Mouse (Mus musculus): ENCODE results near the gene Slc35f1. TPM values are rescaled to one million over a fixed set of nuclear protein-coding genes. Genes with fewer than 3 reads are reported as not detected.

Gene Slc35f1
- polyA plus RNA-seq, 1 experiment, result 0.02 TPM

DNA sequence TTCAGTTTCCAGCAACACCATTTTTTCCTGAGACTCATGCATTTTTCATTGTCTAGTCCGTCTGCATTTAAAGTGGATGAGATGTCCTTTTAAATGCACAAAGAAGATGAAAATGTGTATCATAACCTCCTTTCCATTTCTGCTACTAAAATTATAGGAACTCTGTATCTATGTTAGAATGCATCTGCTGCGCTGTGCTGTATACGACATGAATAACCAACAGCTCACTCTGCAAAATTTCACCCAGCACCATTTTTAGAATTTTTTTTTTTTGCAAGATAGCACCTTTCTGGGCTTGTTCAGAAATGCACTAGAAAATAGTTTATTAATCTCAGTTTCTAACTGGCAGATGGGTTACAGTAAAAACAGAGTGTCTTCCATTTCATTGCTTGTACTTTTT lies 236.0 kb downstream of the Slc35f1 start:
- H3K27ac ChIP-seq (ENCODE audit: control insufficient read depth, insufficient read depth, low read depth, low read length), result no peak overlapping the region
- H3K36me3 ChIP-seq (ENCODE audit: control insufficient read depth, insufficient read depth, low read length), result no peaks in the 10 kb centered on the region
- H3K4me3 ChIP-seq (ENCODE audit: control insufficient read depth, low read depth, low read length), result no peak overlapping the region
- no peaks in the 10 kb centered on the region for H3K4me1 ChIP-seq (ENCODE audit: control insufficient read depth, insufficient read depth, low read length)
- TF ChIP-seq CTCF (IDR thresholded peaks at IDR 0.05; ENCODE audit: control insufficient read depth, insufficient read depth, insufficient replicate concordance, low read depth, low read length) (no peak), POLR2A (IDR thresholded peaks at IDR 0.05; ENCODE audit: control insufficient read depth, low read depth, low read length) (no peak)
- H3K27me3 ChIP-seq (ENCODE audit: control insufficient read depth, insufficient read depth, low read length), result no peaks in the 10 kb centered on the region

DNA sequence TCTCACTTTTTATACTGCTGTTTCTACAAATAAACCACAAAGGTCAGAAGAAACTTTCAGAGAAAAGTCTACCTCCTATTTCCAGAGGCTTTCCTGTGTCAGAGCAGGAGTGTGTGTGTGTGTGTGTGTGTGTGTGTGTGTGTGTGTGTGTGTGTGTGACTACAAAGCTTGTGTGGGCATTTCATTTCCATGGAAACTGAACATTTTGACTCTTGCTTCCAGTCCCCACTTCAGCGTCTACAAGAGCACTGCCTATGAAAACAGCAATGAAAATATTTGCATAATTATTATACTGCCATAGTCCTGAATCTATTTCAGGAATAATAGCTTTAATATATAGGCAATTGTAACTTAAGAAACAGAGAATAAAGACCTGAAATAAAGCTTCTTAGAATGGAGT lies 241.8 kb downstream of the Slc35f1 start:
- no peak overlapping the region for H3K27ac ChIP-seq (ENCODE audit: control insufficient read depth, insufficient read depth, low read depth, low read length)
- H3K36me3 ChIP-seq (ENCODE audit: control insufficient read depth, insufficient read depth, low read length), result no peaks in the 10 kb centered on the region
- no peak overlapping the region for H3K4me3 ChIP-seq (ENCODE audit: control insufficient read depth, low read depth, low read length)
- H3K4me1 ChIP-seq (ENCODE audit: control insufficient read depth, insufficient read depth, low read length), result no peaks in the 10 kb centered on the region
- H3K27me3 ChIP-seq (ENCODE audit: control insufficient read depth, insufficient read depth, low read length), result no peaks in the 10 kb centered on the region
- TF ChIP-seq CTCF (IDR thresholded peaks at IDR 0.05; ENCODE audit: control insufficient read depth, insufficient read depth, insufficient replicate concordance, low read depth, low read length), result no peak
- no peak for TF ChIP-seq POLR2A (IDR thresholded peaks at IDR 0.05; ENCODE audit: control insufficient read depth, low read depth, low read length)

DNA sequence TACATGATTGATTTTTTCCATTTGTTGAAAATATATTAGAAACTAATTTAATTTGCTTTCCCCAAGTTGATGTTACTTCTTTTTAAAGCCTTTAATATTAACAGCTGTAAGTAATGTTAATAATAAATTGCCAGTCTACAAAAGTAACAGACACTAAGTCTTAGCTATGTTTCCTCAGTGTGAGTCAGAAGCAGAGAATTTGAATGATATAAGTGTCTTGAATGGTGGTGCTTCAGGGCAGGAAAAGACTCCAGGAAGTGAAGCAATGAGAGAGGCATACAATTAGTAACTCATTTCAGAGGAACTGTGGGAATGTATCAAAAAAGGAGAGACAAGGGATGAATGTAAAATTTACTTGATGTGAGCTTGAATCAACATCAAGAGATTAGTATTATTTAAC lies 244.3 kb downstream of the Slc35f1 start:
- TF ChIP-seq CTCF (IDR thresholded peaks at IDR 0.05; ENCODE audit: control insufficient read depth, insufficient read depth, insufficient replicate concordance, low read depth, low read length) (no peak), POLR2A (IDR thresholded peaks at IDR 0.05; ENCODE audit: control insufficient read depth, low read depth, low read length) (no peak)
- no peak overlapping the region for H3K27ac ChIP-seq (ENCODE audit: control insufficient read depth, insufficient read depth, low read depth, low read length)

DNA sequence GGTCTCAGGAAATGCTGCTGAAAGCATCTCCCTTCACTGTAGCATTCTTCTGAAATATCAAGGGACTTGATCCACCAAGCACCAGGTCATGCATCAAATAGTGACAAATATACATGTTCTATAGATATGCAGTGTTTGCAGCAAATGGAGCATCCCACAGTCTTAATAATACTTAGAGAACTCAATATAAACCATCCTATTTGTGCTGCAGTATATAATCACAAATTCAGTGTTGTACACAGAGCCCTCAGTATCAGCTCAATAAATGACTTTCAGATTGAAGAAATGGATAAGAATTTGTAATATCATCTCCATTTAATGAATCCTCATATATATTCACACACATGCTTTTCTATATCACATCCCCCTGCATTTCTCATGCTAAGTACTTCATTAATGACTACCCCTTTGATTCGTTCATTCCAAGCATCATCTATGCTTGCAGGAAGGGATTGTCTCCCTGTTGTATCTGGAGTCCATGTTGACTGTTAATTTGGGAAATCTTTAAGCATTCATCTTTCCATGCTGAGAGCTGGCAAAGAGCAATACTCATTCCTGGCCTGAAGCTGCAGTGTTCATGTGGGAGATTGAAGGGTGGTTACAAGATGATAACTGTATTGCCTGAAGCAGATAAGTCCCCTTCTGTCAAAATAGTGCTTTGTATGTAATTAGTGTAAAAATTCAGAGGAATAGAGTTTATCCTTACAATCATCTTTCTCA lies 249.9 kb downstream of the Slc35f1 start:
- no peaks in the 10 kb centered on the region for H3K4me1 ChIP-seq (ENCODE audit: control insufficient read depth, insufficient read depth, low read length)
- H3K36me3 ChIP-seq (ENCODE audit: control insufficient read depth, insufficient read depth, low read length), result no peaks in the 10 kb centered on the region
- no peak overlapping the region for H3K27ac ChIP-seq (ENCODE audit: control insufficient read depth, insufficient read depth, low read depth, low read length)
- H3K4me3 ChIP-seq (ENCODE audit: control insufficient read depth, low read depth, low read length), result no peak overlapping the region
- TF ChIP-seq CTCF (IDR thresholded peaks at IDR 0.05; ENCODE audit: control insufficient read depth, insufficient read depth, insufficient replicate concordance, low read depth, low read length) (no peak), POLR2A (IDR thresholded peaks at IDR 0.05; ENCODE audit: control insufficient read depth, low read depth, low read length) (no peak)
- no peaks in the 10 kb centered on the region for H3K27me3 ChIP-seq (ENCODE audit: control insufficient read depth, insufficient read depth, low read length)

More for the DNA sequence above, 244.3 kb downstream of the Slc35f1 start:
- Histone ChIP-seq H3K4me3 (ENCODE audit: control insufficient read depth, low read depth, low read length) (no peak overlapping the region), H3K27me3 (ENCODE audit: control insufficient read depth, insufficient read depth, low read length) (no peaks in the 10 kb centered on the region), H3K4me1 (ENCODE audit: control insufficient read depth, insufficient read depth, low read length) (no peaks in the 10 kb centered on the region), H3K36me3 (ENCODE audit: control insufficient read depth, insufficient read depth, low read length) (no peaks in the 10 kb centered on the region)

DNA sequence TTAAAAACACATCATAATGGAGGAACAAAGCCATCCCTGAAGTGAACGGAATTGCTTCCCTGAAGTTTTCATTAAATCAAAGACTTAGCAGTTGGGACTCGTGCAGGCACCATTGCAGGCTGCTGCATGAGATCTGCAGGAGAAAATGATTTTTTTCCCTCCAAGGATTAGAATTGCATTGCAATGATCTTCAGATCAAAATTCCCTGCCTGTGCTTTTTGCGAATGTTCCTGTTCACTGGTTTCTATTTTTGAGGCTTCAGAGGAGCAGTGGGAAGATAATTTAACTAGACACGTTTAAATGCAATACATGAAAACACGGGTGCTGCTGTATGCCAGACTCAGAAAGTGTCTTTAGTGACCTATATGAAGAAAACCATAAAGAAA lies 250.5 kb downstream of the Slc35f1 start:
- Histone ChIP-seq H3K27me3 (ENCODE audit: control insufficient read depth, insufficient read depth, low read length) (no peaks in the 10 kb centered on the region), H3K4me3 (ENCODE audit: control insufficient read depth, low read depth, low read length) (no peak overlapping the region), H3K27ac (ENCODE audit: control insufficient read depth, insufficient read depth, low read depth, low read length) (no peak overlapping the region), H3K4me1 (ENCODE audit: control insufficient read depth, insufficient read depth, low read length) (no peaks in the 10 kb centered on the region), H3K36me3 (ENCODE audit: control insufficient read depth, insufficient read depth, low read length) (no peaks in the 10 kb centered on the region)
- TF ChIP-seq POLR2A (IDR thresholded peaks at IDR 0.05; ENCODE audit: control insufficient read depth, low read depth, low read length) (no peak), CTCF (IDR thresholded peaks at IDR 0.05; ENCODE audit: control insufficient read depth, insufficient read depth, insufficient replicate concordance, low read depth, low read length) (no peak)

DNA sequence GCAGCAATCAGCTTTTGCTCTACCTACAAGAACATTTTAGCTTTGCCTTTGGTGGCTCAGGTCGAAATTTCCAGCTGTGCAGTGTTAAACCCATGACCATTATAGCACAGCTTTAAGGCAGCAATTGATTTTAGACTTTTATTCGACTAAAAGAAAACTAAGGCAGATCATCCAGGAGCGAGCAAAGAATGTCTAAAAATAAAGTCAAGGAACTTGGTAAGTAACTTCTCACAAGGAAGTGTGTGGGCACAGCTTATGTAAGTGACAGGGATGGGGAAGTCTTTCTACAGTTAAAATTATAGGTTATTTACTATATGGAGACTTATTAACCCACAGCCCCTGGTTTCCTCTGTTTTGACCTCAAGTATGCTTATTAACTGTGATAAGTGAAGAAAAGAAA lies 262.2 kb downstream of the Slc35f1 start:
- H3K36me3 ChIP-seq (ENCODE audit: control insufficient read depth, insufficient read depth, low read length), result no peaks in the 10 kb centered on the region
- no peak overlapping the region for H3K4me3 ChIP-seq (ENCODE audit: control insufficient read depth, low read depth, low read length)
- no peak overlapping the region for H3K27ac ChIP-seq (ENCODE audit: control insufficient read depth, insufficient read depth, low read depth, low read length)
- no peaks in the 10 kb centered on the region for H3K4me1 ChIP-seq (ENCODE audit: control insufficient read depth, insufficient read depth, low read length)
- no peaks in the 10 kb centered on the region for H3K27me3 ChIP-seq (ENCODE audit: control insufficient read depth, insufficient read depth, low read length)
- TF ChIP-seq POLR2A (IDR thresholded peaks at IDR 0.05; ENCODE audit: control insufficient read depth, low read depth, low read length) (no peak), CTCF (IDR thresholded peaks at IDR 0.05; ENCODE audit: control insufficient read depth, insufficient read depth, insufficient replicate concordance, low read depth, low read length) (no peak)

DNA sequence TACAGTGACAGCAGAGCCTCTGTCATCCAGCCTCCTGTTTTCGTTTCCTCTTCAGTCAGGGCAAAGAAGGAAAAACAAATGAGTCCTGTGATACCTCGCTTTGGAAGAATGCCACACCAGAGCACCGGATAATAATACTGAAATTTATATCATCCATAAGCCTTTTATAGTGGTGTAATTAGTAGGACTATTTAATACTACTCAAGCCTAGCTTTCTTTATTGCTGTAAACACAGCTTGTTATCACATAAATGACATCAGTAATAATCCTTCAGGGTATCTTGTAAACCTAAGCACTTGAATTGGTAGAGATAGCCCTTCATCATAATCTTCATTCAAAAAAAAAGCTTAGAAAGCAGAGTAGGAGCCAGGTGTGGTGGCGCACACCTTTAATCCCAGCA lies 266.4 kb downstream of the Slc35f1 start:
- Histone ChIP-seq H3K27me3 (ENCODE audit: control insufficient read depth, insufficient read depth, low read length) (no peaks in the 10 kb centered on the region), H3K27ac (ENCODE audit: control insufficient read depth, insufficient read depth, low read depth, low read length) (no peak overlapping the region), H3K36me3 (ENCODE audit: control insufficient read depth, insufficient read depth, low read length) (no peaks in the 10 kb centered on the region), H3K4me3 (ENCODE audit: control insufficient read depth, low read depth, low read length) (no peak overlapping the region), H3K4me1 (ENCODE audit: control insufficient read depth, insufficient read depth, low read length) (no peaks in the 10 kb centered on the region)
- no peak for TF ChIP-seq CTCF (IDR thresholded peaks at IDR 0.05; ENCODE audit: control insufficient read depth, insufficient read depth, insufficient replicate concordance, low read depth, low read length)
- TF ChIP-seq POLR2A (IDR thresholded peaks at IDR 0.05; ENCODE audit: control insufficient read depth, low read depth, low read length), result no peak
